Mouse (Mus musculus): ENCODE measurements at regions not wholly inside any gene's neighbourhood (a gene's known extent, or its start where the extent isn't known, plus 50 kb on each side); places are given as distances from the start of the nearest gene placed in this dataset.

DNA sequence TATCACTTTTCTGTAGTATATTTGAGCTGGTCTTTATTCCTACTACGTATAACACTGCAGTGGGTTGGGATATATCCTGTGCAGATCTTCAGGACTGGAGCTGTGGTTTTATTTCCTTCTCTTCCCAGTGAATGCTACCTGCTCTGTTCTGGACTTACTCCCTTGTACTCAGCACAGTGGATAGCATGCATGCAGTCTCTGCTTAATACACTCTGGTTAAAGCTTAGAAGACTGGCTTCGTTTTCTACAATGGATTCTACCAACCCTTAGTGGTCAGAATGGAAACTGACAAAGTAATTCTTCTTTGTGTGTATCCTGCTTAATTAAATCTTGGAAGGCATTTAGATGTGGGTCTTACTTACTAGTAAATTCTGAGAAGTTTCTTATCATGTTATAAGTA lies 292.3 kb downstream of the 1700017N19Rik start:
- DNase-seq (ENCODE audit: low spot score in 2 of 2), result no peak

- DNase-seq (ENCODE audit: low spot score in 2 of 2), result no peak
Measured at GRCm38 (mm10) chr10:100922976-100923375, 332.7 kb downstream of the 1700017N19Rik start.

GRCm38 (mm10) chr10:100927086-100927485 lies 336.8 kb downstream of the 1700017N19Rik start:
- DNase-seq (ENCODE audit: low spot score in 2 of 2), result no peak

DNA sequence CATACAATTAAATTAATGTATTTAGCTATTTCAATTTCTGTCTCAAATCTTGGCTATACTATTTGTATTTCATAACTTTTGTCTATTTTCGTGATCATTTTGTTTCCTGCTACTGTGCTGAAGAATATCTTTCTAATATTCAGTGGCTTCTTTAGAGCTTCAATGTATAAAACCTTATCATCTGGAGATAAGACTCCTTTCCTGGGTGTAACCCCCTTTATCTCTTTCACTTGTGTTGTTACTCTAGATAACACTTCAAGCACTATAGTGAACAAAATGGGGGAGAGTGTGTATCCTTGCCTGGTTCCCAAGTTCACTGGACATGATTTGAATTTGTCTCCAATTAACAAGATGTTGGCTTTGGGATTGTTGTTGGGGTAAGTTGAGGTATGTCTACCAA lies 341.5 kb downstream of the 1700017N19Rik start:
- DNase-seq (ENCODE audit: low spot score in 2 of 2), result no peak

DNA sequence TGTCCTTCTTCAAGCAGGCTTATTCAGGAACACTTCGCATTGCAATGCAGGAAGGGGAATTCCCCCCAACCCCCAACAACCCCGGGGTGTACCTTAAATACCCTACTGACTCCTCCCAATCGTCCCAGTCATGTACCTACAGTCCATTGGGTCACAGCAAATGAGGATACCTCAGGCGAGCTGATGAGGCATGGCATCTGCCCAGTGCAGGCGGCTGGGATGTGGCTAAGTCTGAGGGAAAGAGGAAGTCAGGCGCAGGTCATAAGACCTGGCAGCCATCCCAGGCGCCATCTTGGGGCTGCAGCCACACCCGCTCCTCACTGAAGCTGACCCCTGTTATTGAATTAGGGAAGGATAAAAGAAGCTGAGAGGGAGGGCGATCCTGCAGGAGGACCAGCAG lies 368.1 kb downstream of the 1700017N19Rik start:
- DNase-seq (ENCODE audit: low spot score in 2 of 2), result no peak

DNA sequence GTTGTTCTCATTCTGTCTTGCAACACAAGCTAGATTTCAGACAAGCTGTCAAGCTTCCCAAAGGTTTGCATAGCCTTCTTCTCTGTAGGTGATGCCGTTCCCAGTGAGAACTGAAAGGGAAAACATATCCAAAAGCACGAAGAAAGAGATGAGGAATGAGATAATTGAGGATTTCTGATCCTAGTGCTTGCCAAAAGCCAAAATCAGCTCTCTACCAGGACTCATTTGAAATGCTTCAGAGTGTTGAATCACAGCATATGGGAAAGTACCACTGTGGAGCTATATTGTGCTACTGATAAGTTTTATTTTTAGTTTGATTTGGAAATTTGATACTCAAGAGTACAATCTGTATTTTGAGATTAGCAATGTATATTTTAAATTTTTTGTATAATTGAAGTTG lies 413.2 kb downstream of the 1700017N19Rik start:
- peak in 1 of 2 experiments; percentile 18 for DNase-seq (ENCODE audit: low spot score in 2 of 2)

- no peak for DNase-seq (ENCODE audit: low spot score in 2 of 2)
Measured at GRCm38 (mm10) chr10:101004687-101005086, 414.4 kb downstream of the 1700017N19Rik start.

GRCm38 (mm10) chr10:101015416-101015815 lies 425.1 kb downstream of the 1700017N19Rik start:
- DNase-seq (ENCODE audit: low spot score in 2 of 2), result no peak

DNA sequence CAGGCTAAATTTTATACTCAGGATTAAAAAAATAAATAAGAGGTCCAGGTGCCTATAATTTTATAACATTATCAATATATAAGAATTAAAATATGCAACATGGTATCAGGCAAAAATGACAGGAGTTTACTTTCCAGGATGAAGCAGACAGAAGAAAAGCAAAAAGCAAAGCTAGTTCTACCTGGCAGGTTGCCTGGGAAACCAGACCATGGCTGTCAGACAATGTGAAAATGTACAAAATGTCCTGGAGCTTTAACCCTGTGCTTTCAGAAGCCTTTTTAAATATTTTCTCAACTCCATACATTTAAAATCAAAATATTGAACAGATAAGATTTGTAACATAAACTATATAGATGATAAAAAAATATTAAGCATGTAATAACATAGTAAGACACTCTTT lies 448.3 kb downstream of the 1700017N19Rik start:
- DNase-seq (ENCODE audit: low spot score in 2 of 2), result no peak

- DNase-seq (ENCODE audit: low spot score in 2 of 2), result no peak
Measured at GRCm38 (mm10) chr10:101039034-101039433, 448.8 kb downstream of the 1700017N19Rik start.
